Mouse (Mus musculus): Measurements from ENCODE around the gene Rps27.

GRCm38 (mm10) chr3:90231075-90231474 is 17.6 kb upstream of the Rps27 start:
- no peak for TF ChIP-seq CTCF (IDR thresholded peaks at IDR 0.05; ENCODE audit: low read depth)
- no peak for TF ChIP-seq EP300 (optimal IDR thresholded peaks at IDR 0.05)
